Mouse (Mus musculus): ENCODE measurements around the gene Fance.
"Not testable (repeated sequence)": the region's sequence is repeated elsewhere in the genome, so short reads cannot be mapped to it uniquely, and the experiment has no call there.

Fance gene

DNA sequence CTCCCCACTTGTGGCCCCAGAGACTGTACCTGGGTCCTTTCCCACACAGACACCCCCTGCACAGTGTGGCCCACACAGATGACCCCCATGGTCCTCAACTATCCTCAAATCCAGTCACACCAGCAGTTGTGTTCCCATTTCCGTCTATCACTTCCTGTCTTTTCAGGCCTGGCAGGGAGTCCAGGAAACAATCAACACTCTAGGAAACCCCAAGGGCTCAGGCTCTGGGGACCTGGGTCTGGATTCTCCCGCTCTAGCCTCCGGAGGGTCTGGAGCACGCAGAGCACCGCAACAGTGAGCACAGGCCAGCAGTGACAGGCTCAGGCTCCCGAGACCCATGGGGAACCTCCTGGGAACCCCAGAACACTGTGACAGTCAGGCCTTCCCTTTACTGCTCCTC is 34.9 kb downstream of the Fance start:
- no peak for DNase-seq (ENCODE audit: extremely low spot score, low spot score)

DNA sequence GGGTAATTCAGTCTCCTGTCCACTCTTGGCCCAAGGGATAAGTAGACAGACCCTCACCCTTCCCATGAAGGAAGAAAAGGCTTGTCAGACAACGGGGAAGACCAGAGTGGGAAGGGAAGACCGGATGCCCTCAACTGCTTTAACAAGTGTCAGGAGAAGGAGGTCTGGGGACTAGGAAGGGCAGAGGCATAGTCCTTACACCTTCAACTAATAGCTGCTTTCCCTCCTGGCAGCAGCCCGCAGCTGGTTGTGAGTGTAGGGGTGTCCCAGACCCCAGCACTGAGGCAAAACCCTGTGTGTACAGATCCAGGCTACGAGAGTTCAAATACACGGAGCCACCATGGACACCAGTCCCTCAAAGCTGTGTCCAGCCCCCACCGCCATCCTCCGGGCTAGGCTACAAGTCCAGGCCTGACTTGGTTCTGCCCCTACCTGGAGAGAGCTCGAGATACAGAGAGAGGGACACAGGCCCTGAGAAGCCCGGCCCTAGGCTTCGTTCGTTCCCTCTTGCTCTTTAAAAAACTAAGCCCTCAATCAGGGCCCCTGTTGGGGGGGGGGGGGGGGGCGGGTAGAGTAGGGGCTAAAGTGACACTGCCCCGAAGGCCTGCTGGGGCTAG is 36.1 kb downstream of the Fance start:
- DNase-seq (ENCODE audit: extremely low spot score, low spot score), result no peak

DNA sequence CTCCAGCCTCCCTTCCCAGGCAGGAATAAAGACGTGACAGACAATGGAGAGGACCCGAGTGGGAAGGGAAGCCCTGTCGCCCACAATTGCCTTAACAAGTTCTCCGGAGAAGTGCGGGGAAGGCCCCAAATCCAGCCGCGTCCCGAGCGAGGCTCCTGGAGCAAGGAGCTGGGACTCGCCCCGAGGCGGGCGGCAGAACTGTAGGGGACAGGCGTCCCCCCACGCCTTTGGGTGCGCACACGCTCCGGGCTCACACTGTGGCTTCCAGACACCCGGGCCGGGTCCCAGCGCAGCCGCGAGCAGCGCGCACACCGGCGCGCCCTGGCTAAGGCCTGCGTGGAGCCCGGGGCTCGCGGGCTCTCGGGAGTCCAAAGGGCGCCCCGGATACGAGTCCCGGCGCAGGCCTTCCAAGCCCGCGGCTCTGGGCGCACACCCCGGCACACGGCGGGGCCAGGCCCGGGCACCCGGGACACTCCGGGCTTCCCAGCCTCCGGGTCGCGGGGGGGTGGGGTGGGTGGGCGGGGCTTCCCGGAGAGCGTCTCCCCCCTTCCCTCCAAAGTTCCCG is 36.7 kb downstream of the Fance start:
- DNase-seq (ENCODE audit: extremely low spot score, low spot score), result peak; percentile 67

DNA sequence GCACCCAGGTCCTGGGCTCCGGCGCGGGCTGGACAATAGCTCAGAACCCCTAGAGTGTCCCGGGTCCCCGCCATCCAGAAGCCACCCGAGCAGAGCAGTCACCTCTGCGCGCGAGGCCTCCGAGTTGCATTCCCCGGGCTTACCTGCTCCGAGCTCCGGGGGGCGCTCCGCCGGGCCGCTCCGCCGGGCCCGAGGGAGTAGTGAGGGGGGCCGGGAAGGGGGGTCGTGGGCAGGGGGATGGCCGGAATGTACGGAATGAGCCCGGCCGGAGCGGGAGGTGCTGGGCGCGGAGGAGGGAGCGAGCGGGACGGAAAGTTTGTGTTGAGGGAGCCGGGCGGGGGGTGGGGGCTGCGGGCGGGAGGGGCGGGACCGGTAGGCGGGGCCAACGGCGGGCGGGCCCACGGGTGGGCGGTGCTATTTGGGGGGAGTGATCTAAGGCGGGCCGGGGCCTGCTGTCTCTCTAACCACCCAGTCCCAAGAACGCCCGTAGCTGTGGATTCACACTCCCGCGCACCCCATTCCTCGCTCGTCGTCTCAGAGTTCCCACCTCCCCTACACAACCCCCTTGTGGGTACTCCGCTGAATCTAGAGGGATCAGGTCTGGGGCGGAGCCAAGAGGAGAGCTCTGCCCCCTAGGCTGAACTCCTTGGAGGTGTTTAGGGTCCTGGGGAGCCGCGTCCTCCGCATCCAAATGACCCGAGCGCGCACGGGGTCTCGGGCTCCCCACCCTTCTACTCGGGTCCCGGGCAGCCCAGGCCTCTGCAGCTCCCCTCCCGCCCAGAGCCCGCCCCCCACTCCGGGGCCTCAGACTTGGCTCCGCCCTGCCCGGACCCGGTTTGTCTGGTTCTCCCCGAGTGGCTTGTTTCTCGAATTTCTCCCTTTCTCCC is 37.4 kb downstream of the Fance start, which contains the start of gene Tead3:
Gene Tead3, minus strand, starts transcription at position 352 of the 887 bp plus-strand sequence.
- peak; percentile 88 for DNase-seq (ENCODE audit: extremely low spot score, low spot score)

DNA sequence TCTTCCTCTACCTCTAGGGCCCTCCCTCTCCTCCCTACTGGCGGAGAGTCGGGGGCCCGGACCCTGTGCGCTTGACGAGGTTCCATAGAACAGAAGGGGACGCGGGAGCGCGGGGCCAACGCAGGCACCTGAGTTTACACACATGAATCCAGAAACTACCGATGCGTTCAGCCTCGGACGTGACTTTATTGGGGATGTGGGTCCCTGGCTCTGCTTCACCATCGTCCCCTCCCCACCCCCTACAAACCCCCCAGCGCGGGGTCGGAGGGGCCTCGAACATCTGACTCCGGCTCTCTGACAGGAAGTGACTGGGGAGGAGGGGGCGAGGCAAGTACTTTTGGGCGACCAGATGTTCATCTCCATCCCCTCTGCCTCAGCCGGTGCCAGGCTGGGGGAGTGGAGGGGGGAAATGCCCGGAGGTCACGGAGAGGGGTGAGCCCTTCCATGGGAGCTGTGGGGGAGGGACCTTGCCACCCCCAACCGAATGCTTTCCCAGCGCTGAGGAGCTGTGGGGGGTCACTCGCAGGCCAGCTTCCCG is 38.1 kb downstream of the Fance start:
- peak; percentile 59 for DNase-seq (ENCODE audit: extremely low spot score, low spot score)

DNA sequence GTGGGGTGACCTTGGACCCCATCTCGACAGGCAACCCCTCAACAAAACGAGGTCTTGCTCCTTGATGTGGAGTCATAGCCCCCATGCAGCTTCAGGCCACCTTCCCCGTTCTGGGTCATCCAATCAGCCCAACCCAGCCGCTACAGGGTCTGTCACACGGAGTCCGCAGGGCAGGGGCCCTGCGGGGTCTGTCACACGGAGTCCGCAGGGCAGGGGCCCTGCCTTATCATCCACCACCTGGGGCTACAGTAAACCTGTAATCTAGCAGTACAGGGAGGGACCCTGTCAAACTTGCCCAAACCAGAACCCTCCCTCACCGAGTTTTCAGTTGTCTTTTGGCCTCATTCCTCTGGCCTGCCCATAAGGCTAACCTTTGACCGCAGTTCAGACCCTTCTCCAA is 38.7 kb downstream of the Fance start:
- DNase-seq (ENCODE audit: extremely low spot score, low spot score), result no peak

DNA sequence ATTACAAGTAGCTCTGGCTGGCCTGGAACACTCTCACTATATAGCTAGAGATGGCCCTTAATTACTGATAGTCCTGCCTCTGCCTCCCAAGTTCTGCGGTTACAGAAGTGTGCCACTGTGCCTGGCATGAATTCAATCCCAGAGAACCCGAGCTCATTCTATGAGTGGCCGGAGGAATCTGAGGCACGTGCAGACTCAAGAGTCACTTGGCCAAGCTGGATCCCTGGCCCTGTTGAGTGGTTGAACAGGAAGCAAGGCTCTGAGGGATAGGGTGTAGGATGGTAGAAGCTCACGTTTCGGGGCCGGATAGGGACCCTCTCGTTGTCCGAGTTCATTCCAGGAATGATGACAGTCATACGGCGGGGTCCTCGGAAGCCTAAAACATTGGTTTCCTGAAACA is 42.6 kb downstream of the Fance start:
- DNase-seq (ENCODE audit: extremely low spot score, low spot score), result no peak

DNA sequence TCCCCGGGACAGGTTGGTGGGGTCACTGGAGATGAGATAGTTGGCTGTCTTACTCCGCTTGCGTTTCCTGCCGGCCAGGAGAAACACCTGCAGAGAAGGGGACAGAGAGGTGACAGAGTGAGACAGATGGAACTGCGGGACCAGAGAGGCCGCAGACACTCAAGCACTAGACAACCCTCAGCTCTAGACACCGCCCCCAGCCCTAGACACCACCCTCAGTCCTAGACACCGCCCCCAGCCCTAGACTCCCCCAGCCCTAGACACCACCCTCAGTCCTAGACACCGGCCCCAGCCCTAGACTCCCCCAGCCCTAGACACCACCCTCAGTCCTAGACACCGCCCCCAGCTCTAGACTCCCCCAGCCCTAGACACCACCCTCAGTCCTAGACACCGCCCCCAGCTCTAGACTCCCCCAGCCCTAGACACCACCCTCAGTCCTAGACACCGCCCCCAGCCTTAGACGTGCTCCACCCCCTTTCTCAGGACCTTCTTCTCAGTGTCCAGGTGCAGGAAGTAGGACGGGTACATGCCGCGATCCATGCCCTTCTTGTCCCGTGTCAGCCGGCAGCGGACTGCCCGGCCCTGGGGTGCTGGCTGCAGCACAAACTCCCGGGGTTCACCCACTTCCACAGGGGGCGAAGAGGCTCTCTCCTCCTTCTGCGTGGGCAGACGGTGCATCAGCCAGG is 45.4 kb downstream of the Fance start:
- not testable (repeated sequence) for DNase-seq (ENCODE audit: extremely low spot score, low spot score)

DNA sequence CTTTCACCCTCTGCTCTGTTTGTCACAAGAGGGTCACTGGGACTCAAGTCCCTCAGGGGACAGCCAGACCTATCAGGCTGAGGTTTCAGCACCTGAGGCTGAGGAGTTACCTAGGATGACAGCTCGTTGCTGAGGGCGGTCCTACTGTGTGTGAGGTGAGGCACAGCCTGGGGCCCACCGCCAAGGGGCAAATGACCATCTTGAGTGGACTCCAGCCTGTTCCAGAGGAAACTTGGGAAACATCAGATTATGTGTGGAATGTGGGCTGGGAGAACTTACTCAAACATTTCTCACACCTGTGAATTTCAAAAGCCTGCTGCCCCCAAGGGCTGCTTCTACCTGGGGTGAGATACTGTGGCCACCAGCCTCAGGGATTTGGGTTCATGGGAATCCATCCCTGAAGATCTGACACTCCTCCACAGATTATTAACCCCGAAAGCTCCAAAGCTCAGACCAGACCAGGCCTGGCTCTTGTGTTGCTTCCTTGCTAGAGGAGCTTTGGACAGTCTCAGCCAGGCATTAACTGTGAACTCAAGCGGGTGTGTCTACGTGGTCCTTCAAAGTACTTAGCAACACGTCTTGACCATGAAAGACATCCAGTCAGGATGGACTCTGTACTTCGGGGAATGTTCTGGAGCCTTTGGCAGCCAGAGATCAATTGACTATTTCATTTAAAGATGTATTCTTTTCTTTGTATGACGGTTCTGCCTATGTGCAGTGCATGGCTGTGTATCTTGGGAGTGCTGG is 47.4 kb downstream of the Fance start:
- no peak for DNase-seq (ENCODE audit: extremely low spot score, low spot score)

DNA sequence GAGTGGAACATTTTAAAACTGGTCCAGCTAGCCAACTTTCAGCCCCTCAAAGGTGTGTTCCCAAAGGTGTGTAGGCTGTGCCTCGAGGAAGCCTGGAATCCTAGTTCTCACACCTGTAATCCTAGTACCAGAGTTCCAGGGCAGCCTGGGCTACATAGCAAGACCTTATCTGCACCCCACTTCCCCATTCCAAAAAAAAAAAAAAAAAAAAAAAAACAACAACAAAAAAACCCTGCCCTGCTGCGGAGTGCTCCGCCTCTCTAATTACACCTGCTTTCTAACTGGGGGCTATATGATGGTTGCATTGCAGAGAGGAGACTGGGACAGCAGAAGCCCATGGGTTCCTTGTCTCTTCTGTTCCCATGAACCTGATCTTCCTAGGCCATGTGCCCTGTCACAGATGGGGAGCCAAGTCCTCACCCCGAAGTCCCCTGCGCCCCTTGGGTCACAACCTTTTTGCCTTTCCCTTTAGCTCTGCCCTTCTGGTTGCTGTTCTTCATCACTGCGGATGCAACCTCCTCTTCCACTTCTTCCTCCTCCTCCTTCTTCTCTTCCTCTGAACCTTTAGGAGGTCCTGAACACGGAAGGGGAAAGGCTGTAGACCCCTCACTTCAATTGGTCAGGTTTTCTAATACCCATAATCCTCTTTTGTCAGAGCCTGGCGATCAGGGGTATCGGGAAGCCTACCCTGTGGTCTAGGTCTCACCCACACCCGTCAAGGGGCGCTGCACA is 48.8 kb downstream of the Fance start:
- DNase-seq (ENCODE audit: extremely low spot score, low spot score), result no peak

DNA sequence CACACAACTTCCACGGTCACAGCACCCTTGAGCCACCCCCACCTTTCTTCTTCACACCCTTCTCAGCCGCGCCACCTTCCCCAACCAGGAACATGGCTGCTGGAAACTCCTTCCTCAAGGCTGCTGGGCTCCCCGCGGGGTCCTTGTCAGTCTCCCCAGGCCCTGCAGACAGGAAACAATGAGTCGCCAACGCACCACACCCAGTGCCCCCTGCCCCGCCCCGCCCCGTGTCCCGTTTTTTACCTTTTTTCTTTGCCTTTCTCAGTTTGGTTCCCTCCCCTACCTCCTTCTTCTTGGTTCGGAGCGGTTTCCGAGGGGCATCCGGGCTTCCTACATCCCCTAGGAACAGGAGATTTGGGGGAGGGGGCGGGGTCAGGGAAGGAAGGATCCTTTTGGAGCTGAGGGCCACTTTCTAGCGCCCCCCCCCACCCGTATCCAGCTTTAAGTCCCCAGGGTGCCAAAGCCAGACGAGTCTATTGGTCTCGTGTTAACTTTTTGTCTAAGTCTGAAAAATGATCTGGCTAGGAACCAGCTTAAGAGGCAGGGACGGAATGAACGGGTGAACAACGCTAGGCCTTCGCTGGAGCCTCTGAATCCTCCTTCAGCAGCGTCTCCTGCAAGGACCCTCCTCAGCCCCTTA is 49.5 kb downstream of the Fance start:
- peak; percentile 55 for DNase-seq (ENCODE audit: extremely low spot score, low spot score)

DNA sequence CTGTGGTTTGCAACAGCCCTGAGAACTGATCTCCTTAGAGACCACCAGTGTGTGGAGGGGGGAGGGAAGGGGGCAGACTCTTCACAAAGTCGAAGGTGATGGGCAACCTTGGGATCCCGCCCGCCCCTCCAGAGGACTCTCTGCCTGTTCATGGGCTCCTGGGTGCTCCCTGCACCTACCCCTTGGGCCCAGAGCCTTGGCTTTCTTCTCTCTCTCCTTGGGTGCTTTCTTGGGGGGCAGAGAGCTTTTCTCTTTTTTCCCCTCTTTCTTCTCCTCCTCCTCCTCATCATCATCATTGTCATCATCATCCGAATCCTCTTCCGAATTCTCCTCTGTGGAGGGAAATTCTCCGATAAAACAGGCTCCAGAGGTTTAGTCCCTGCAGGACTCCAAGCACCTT is 50.2 kb downstream of the Fance start:
- no peak for DNase-seq (ENCODE audit: extremely low spot score, low spot score)

DNA sequence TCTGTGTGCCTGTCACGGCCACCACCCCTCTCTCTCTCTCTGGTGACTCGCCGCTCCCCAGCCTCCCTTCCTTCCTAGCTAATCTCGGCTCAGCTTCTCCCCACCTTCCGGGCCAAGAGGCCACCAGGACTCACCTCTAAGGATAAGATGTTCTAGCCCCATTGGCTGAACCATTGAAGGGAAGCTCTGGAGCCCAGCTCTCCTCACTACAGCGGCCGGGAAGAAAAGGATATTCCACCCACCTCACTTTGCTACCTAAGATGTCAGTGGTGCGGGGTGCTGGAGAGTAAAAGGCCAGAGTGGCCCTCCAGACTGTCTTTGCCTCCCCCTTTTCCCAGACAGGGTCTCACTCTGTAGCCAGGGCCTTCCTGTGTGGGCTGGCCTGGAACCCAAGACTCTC is 51.8 kb downstream of the Fance start, which contains the start of gene Tulp1:
Gene Tulp1, minus strand, starts transcription at position 101 of the 400 bp plus-strand sequence.
- DNase-seq (ENCODE audit: extremely low spot score, low spot score), result no peak

DNA sequence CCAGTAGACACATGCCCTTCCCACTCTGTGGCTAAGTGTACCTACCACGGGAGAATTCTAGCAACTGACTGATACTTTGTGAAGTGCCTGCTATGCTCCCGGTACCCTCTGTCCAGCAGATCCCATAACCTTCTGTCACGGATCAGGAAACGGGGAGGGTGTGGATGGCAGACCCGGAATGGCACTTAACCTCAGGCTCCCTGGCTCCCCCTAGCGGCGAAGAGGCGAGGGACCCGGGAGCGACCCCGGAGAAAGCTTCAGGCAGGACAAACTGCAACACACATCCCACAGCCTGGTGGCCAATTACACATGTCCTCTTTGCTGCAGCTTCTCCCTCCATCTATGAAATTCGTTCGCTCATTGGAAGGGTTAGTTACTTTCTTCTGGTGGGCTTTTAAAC is 55.1 kb downstream of the Fance start:
- DNase-seq (ENCODE audit: extremely low spot score, low spot score), result peak; percentile 92

DNA sequence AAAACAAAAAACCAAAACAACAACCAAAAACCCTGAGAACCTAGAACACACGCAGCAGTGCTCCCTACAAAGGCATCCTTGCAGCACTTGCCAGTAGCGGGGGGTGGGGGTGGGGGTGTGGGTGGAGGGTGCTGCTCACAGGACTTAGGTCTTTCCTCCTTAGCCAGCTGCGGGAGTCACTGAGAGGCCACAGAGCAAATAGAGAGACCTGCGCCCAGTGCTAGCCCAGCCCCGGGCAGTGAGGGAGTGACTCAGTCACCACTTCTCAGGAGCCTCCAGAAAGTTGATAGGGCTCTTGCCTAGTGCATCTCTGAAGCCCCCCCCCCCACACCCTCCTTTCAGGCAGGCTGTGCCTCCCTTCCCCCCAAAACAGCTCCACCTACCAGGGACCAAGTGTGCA is 55.7 kb downstream of the Fance start:
- no peak for DNase-seq (ENCODE audit: extremely low spot score, low spot score)

DNA sequence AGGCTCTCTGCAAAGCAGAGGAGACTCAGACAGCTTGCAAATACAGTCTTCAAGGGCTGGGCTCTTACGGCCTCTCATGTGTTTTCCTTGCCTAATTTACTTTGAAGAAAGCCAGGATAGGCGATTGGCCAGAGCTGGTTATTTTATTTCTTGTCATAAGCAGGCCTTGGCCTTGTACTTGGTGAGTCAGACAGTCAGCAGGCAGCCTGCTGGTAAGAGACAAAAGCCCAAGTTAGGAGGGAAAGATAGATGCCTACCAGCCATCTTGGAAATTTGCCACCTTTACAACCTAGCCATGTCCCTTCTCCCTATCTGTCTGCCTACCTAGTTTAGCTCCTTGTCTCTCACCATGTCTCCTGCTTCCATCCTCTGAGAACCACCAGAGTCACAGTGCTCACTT is 58.0 kb downstream of the Fance start:
- DNase-seq (ENCODE audit: extremely low spot score, low spot score), result no peak

DNA sequence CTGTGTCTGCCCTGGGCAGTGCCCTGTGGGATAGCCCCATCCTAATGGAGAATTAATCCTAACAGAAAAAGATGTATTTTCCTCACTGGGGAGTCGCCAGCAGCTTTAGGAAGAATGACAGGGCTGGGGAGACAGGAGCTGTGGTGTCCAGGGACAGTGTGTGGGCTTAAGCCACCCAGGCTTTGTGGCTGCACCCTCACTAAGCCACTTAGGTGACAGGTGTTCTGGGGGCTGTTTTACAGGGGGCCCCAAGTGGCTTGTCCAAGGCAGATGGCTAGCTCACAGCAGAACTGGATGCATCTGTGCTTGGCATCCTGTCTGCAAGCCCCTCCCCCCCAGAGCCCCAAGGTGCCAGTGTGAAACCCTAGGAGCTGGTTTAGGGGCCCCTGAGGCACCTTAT is 58.6 kb downstream of the Fance start:
- no peak for DNase-seq (ENCODE audit: extremely low spot score, low spot score)

DNA sequence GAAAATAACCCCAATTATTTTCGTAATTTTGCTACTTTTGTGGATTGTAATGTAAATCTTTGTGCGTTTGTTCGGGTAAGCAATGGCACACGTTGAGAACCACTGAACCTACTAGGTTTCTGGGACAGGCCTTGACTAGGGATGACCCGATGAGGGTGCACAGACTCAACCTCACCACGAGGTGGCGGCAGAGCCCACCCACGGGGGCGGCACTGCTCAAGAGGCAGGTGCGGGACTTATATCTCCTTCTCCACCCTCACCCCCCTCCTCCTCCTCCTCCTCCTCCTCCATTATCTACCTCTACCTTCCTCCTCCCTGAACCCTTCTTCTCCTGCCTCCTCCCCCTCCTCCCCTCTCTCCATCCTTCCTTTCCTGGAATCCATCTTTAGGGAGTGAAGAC is 60.5 kb downstream of the Fance start:
- DNase-seq (ENCODE audit: extremely low spot score, low spot score), result peak; percentile 49

DNA sequence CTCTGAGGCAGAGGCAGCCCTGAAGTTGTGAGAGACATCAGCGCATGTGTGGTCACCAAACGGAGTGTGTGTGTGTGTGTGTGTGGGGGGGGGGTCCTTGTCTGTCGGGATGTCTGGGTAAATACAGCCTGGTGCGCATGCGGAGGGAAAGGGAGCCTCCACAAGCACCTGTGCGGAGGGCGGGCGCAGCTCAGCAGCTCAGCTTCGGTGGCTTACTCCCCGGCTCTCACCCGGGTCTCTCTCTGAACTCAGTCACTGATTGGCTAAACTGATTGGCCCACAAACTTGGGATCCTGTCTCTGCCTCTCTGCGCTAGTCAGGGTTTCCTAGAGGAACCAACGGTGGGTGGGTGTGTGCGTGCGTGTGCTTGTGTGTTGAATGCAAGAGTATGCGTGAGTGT is 61.2 kb downstream of the Fance start:
- DNase-seq (ENCODE audit: extremely low spot score, low spot score), result no peak

DNA sequence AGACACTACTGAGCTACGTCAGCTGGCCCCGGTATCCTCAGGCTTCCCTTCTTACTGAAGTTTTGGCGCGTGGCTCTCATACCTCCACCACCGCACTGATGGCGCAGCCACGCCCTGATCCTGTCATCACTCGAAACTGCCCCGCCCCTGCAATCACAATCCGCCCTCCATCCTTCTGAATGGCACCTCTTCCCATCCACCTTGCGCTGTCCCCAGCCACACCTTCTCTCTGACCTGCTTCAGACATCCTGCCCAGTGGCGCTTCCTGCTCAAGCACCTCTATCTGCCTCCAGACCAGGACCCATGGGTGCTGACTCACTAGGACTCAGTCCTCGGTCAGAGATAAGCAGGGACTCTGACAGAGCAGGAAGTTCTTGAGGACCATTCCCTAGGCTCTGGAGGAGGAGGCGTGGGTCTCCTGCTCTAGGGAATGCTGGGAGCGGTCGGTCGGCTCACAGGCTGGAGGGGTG is 62.3 kb downstream of the Fance start:
- DNase-seq (ENCODE audit: extremely low spot score, low spot score), result no peak
